Mouse (Mus musculus) MEL-GATA-1-ER (cell line): ENCODE measurements around the gene Cdc25b.
A peak's percentile ranks its signal among the peaks of the same experiment; 100 is the strongest.

Experiments used
- DNase-seq: peaks from one replicate; pipeline ENCODE4 v3.0.0-alpha.2; 2012; ENCODE audit warnings: low read depth; ENCODE audit errors: extremely low read depth

The Cdc25b gene

DNA sequence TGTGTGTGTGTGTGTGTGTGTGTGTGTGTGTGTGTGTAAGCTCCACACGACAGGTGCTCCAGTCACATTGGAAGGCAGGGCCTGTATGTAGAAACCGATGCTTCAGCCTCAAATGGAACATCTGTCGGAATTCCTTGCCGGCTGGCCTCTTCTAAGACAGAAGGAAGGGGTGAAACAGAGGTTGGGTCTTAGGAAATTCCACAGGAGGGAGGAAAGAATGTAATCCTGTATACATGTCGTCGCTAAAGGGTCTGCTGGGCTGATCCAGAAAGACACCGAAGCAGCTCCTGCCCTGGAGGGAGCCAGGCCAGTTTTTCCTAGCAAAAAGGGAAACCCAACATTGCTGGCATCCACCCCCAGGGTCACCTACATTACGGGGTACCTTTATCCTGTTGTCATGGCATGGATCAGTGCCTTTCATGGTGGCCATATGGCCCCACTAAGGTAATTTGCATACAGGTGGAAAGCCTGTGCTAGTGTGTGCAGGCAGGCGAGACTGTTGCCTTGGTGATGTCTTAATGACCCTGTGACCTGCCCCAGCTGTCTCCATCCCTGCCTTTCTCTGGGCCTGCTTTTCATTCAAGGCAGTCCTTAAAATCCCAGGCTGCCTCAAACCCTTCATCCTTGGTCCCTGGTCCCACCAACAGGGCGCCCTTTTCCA, 3.7 kb downstream of the Cdc25b start:
- DNase-seq: no peak

DNA sequence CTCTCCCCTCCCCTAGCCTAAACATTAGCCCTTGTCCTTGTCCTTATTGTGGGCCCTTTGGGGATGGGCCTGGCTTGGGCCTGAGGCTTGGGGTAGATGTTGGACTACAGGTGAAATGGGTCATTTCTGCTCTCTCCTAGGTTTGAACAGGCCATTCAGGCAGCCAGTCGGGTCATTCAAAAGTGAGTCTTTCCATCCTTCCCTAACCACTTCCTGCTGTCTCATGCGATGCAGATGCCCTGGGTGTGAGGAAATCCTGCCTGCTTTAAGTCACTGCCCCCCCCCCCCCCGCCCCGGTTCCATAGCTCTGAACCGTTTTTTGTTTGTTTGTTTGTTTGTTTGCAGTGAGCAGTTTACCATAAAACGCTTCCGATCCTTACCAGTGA, 4.2 kb downstream of the Cdc25b start:
- DNase-seq: no peak

DNA sequence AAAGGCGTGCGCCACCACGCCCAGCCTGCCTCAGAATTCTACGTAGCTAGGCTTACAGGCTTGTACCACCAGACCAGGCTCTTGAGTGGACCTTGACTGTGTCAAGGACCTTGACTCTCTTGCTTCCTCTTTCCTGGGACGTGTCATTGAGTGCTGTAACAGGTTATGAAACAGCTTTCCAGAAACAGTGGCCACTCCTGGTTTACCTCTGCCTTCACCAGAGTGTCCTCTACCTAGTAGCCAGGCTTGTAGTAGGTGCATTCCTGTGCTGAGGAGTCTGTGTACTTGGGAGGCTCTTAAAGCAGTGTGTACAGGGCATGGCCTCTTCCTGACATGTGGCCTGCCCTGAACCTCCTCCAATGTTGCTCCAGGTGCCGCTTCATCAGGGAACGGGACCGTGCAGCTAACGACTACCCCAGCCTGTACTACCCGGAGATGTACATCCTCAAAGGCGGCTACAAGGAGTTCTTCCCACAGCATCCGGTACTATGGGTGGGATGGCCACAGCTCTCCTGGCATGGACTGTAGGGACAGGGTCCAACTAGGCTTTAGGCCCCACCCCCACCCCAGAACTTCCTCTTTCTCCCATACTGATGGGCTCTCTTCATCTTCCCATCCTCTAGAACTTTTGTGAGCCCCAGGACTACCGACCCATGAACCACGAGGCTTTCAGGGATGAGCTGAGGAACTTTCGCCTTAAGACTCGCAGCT, 10.0 kb downstream of the Cdc25b start:
- DNase-seq: no peak

DNA sequence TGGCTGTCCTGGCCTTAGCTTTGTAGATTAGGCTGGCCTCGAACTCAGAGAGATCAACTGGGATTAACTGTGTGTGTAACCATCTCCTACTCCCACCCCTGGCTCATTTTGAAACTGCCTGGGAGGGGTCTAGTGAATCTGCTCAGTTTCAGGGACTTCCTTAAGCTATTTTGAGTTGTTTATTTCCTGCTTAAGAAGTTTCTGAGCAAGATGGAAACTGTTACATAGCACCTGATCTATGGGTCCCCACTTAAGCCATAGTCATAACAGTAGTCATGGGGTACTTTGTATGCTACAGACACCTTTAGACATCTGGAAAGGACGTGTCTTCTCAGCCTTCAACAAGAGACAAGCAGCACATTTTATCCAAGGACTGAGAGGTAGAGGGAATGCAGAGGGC, 14.0 kb downstream of the Cdc25b start:
- DNase-seq: no peak

DNA sequence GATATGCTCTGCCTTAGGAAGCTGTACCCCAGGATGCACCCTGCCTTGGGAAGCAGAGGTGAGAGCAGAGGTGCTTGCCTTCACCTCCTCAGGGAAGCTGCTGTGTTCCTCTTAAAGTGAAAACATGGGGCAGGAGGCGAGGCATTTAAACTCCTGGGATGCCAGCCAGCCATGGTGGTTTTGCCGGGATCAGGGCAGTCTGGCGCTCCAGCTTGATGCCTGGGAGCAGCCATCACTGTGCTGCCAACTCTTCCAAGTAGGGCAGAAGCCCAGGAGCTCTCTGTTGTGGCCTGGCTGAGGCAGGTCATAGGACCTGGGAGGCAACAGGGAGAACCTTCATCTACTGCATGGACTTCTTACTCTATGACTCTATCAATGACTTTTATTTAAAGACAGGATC, 14.5 kb downstream of the Cdc25b start:
- DNase-seq: no peak

DNA sequence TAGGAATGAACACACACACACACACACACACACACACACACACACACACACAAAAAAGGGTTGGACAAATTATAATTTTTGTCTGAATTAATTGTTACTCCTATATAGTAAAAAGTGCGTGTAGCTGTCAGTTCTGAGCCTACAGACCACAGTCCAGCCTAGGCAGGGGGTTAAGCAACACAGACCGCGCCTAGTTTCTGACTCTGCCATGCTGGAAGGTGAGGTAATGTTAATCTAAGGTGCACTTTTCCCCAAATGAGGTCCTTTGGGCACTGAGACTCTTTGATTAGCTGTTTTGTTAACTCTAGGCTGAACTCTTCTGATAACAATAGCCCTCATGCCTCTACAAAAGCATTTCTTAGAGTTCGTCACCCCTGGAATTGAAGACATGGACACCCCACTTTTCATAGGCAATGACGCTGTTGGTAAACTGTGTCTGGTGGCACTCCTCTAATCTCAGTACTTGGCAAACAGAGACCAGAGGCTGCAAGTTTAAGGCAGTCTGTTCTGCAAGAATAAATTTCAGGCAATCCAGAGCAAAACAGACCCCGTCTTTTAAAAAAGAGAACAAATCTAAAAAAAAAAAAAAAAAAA, 17.2 kb downstream of the Cdc25b start:
- DNase-seq: no peak

DNA sequence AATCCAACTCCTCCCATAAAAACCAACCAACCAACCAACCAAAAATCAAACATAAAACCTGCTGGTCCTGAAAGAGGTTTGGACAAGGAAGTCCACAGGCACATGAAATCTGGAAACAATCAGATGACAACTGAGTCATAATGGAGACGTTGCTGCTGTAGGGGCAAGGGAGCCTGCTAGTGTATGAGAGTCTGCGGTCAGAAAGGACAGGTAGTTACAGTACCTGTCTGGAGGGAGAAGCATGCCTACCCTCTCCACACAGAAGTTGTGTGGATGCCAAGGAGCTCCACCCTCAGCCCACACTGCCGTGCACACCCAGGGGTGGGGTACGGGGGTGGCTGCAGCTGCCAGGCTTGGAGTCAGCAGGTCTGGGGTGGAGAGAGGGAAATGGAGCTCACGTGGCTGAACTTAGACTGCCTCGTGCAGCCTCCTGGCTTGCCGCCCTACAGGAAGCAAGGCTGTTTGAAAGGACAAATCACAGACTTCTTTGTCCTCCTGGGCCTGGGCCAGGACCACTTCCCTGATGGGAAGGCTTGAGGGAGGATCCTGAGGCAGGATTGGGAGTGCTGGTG, 17.7 kb downstream of the Cdc25b start:
- DNase-seq: no peak

DNA sequence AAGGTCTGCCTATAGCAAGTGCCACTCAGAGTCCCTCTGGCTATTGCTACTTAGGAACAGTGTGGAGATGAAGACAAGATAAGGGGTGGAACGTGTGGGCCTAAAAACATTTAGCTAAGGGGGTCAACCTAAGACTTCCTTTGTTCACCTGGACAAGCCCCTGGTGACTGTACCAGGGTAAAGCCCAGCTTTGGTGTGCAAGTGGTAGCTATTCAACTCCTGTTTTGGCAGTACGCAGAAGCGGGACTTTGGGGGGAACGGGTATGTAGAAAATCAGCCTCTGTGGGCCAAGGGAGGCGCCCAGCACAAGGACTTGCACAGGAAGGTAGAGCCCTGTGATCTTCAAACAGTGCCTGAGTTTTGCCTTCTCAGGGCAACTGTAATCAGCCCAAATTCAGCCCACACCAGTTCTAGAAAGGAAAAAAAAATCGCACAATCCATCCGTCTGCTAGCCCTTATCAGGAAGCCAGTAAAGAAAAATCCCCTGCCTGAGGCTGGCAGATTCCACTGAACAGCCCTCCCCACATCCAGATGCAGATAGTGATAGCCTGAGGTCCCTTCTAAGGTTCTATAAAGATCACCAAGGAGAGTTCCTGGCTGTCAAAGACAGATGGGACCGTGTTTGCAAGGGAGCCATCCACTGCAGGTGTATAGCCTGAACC, 18.9 kb downstream of the Cdc25b start:
- peak; percentile 93 for DNase-seq

DNA sequence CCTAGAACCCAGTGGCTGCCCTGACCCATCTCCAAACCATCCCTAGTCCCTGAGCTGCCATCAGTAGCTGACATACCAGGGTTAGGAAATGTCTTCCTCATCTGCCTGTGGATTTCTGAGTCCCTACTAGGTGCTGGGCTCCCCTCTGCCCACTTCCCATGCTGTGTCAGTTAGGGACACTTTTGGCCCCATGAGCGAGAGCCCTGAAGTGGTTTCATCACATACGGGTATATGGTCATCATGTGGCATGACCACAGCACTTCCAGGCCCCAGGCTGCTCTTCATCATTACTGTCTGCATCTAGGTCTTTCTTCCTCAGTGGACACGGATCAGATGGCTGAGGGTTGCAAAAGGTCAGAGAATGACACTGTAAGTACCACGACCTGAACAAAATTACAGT, 20.0 kb downstream of the Cdc25b start, which contains the start of gene Ap5s1:
Ap5s1 (plus strand) TSS at position 301 of the 400 bp plus-strand sequence.
- no peak for DNase-seq

DNA sequence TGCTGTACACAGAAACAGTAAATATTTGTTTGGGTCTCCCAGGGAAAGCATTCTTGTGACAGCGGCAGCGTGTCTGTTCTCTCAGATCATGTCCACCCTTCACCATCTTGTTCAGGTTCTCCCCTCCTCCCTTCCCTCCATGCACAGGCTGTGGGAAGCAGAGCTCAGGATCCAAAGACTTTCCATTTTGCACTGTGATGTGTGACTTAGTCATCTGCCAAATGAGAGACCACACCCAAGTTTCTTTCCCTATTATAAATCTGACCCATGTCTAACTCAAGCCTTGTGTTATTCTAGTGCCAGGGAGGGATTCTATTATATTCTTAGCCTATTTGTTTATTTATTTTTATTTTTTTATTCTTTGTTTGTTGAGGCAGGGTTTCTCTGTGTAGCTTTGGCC, 21.6 kb downstream of the Cdc25b start:
- no peak for DNase-seq

DNA sequence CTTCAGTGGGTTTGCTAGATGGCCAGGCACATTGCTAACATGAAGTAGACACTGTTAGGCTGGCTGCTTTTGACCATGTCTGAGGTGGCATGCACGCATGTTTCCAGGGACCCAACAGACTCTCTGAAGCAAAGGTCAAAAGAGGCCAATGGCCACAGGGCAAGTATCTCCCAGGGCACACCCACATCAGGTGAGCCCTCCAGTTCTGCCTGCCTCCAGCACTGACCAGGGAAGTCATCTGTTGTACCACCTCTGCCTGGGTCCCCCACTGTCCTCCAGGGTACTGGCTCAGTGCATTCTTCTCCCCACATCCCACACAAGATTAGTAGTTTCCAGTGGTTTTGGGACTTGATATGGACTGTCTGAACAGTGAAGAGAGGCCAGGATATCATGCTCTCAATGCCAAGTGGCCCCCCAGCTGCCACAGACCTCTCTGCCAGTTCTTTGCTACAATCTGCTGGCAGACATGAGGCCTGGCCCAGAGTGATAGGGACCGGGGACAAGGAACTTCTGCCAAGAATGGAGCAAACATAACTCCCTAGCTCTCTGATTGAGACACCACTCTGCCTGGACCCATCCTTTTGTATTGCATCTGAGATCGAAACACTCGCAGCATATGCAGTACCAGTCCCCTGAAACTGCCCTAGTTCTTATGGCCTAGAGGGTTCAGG, 22.5 kb downstream of the Cdc25b start:
- DNase-seq: no peak

DNA sequence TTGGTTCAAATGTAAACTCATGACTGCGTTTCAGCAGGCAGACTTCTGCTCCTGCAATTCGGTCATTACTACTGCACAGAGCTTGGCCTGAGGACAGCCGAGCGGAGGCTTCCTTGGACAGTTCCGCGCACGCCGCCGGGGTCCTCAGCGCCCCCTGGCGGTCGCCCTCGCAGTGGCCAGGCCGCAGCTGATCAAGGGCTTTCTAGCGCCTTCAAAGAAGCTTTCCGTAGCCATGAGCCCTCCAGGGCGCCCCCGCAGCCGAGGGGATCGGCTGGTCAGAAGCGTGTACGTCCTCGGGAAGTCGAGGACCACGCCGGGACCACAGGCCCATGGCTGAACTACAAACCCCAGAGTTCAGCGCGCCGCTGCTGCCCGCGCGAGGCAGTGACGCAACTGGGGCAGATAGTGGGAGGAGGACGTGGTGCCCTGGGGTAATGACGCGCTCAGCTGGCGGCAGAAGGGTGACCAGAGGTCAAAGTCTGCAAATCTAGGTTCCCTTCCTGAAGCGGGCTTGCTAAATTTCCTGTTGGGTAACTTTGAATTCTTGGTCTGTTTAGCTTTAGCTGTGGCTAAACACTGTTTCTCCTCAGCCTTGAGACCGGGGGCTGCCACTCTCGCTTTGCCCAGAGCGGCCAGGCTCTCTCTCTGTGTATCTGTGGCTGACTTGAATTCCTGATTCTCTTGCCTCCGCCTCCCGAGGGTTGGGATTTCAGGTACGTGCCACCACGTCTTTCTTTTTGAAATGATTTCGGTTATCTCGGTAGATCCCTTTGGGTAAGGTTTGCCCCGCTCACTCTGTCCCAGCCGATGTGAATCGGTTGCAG, 23.4 kb downstream of the Cdc25b start:
- DNase-seq: peak; percentile 80

DNA sequence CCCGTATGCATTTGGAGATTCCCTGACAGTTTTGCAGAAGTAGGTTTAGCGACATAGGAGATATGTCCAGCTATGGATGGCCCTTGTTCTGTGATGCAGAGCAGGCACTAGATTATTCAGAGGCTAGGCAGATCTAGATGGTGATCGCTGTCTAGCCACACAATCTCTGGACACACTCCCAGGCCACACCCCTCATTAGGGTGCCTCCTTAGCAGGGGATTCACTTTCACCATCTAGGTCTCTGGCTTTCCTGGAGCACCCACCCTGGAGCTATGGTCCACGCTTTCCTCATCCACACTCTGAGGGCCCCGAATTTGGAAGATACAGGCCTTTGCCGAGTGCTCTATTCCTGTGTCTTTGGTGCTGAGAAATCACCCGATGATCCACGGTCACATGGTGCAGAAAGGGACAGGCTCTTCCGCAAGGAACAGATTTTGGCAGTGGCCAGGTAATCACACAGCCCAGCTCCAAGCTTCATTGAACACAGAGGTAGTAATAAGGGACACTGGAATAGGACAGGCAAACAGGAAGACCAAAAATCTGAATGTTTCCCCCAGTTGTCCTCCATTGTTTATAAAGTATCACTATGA, 24.4 kb downstream of the Cdc25b start:
- no peak for DNase-seq

DNA sequence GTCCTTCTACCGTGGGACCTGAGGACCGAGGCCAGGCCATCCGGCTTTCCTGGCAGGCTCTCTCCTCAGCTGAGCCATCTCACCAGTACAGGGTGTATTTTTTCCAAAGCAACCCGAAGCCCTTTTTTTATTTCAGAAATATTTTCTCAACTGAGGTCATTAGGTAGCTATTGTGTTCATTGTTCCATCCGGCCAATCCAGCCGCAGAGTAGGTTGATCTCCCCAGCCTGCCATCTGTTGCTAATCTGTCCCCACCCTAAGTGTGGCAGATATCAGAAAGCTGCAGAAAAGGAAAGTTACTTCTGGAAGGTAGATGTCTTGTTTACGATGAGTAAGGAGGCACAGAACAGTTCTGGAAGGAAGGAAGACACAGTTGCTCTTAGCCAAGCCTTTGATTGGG, 27.0 kb downstream of the Cdc25b start:
- DNase-seq: no peak

DNA sequence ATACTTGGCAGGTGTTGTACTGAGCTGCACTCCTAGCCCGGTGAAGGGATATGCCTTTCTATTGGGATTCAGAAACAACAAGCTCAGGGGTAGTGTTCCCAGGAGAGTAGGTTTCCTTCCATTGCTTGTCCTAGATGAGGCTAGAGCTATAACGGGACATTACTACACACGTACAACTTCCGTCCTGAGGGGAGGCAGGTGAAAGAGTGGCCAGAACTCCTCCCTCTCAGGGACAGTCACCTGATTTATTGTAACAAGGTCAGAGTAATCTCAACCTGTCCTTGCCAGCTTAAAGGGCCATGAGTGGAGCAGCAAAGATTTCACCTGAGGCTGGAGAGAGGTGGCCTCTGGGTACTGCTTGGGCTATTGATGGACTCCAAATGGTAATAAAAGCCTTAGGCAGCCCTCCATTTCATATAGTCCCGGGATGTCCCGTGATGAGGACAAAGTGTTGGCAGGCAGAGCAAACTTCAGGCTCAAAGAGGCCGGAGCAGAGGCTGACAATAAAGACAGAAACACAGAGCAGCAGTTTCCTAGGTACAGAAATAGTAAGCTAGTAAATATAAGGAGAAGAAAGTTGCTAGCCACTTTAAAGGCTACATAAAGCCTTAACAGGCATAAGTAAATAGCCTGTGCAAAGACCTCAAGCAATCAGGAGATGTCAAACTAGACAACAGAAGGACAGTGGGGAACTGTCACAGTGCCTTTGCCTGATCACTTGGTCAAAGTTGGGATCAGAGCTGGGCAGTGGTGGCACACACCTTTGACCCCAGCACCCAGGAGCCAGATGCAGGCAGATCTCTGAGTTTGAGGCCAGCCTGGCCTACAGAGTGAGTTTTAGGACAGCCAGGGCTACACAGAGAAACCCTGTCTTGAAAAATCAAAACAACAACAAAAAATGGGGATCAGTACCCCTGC, 29.5 kb downstream of the Cdc25b start:
- no peak for DNase-seq

DNA sequence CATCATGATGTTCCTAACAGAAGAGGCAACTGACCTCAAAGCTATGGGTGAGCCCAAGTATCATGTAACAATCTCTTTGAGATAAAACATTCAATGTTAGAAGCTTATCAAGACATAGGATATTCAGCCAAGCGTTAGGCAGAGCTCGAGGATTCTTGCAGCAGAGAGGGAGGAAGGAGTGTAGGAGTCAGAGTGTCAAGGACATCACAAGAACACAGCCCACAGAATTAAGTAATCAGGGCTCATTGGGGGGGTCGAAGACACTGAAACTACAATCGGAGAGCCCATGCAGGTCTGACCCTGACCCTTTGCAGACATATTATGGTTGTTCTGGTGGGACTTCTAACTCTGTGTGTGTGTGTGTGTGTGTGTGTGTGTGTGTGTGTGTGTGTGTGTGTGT, 33.3 kb downstream of the Cdc25b start:
- no peak for DNase-seq

DNA sequence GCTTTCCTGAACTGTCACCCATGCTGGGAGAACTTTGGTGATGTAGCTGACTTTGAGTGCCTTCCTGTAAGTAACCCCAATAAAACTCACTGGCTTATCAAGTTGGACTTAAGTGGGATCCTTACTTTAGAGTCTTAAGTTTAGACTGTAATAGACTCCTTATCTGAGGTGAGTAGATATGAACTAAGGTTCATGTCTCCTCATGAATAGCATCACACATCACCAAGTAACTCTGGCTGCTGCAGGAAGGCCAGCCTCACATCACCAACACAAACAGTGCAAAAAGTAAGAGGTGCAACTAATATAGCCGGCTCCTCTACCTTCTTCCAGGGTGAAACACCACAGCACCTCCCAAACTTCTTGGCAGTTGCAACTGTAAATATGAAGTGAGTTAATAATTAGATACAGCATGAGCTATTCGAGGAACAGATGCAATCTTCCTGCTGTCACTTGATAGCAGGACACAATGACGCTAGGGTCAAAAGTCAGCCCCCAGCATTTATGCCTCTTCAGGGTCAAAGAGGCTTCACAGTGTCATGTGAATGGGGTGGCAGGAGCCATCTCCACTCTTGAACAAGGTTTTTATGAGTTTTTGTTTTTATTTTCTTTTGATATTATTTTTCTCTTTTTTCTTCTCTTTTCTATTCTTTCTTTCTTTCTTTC, 35.2 kb downstream of the Cdc25b start:
- no peak for DNase-seq

DNA sequence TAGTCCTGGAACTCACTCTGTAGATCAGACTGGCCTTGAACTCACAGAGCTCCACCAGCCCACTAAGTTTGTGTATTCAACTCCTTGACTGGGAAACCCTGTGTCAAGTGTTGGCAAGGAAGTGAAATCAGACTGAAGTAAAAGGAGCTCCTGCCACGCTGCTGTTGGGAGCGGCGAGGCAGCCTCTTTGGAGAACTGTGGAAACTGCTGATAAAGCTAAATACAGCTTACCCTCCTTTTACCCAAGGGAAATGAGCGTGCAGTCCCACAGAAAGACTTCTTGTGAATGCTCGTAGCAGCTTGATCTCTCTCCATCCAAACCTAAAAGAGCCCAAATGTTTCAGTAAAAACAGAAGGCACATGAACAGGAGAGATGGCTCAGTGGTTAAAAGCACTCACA, 35.8 kb downstream of the Cdc25b start:
- no peak for DNase-seq

DNA sequence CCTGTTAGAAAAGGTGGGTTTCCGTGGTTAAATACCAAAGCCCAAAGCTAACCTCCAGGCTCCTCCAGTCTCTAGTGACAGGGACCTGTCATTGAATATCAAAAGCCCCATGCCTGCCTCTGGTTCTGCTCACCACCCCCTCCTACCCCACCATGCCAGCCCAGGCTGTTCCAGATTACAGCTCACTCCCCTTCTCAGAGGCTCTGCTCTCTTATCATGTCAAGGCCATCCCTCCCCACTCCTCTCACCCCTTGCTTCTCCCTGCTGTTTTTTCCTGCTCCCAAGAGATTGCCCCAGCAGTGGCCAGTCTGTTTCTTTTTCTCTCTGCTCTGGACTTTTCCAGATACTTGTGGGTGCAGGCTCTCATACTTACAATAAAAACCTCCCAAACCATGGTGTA, 36.8 kb downstream of the Cdc25b start:
- no peak for DNase-seq
